Mouse (Mus musculus) heart, postnatal 0 days (tissue): ENCODE measurements around the gene Agmo. TPM values are rescaled to one million over a fixed set of nuclear protein-coding genes. Genes with fewer than 3 reads are reported as not detected.

Source experiments
- ATAC-seq: fragments of 200-750 bp; cut with Nextera tagmentation; 2 replicates; pipeline ENCODE4 v1.8.0; 2017; ENCODE audit warnings: low read depth, moderate number of reproducible peaks, moderate library complexity; ENCODE audit not compliant: insufficient read depth
- DNase-seq: peaks from one replicate; pipeline ENCODE4 v3.0.0-alpha.2; 2016; ENCODE audit warnings: low spot score
- H3K27ac ChIP-seq: fragments of 300-500 bp; sonication (generic); 2 replicates; pipeline ENCODE4 v1.5.1; 2014; ENCODE audit warnings: low read depth, mild to moderate bottlenecking
- H3K27me3 ChIP-seq: fragments of 300-500 bp; sonication (generic); 2 replicates; pipeline ENCODE4 v1.6.1; 2014; ENCODE audit warnings: low read length, mixed read lengths; ENCODE audit not compliant: control insufficient read depth, insufficient read depth
- H3K36me3 ChIP-seq: fragments of 300-500 bp; sonication (generic); replicated peaks from 2 replicates; pipeline ENCODE4 v1.6.1; 2014; ENCODE audit warnings: low read length, mixed read lengths; ENCODE audit not compliant: control insufficient read depth, insufficient read depth
- H3K4me1 ChIP-seq: fragments of 300-500 bp; sonication (generic); 2 replicates; pipeline ENCODE4 v1.6.1; 2014; ENCODE audit warnings: antibody characterized with exemption; ENCODE audit not compliant: control insufficient read depth, insufficient read depth
- H3K4me2 ChIP-seq: fragments of 300-500 bp; sonication (generic); 2 replicates; pipeline ENCODE4 v1.6.1; 2014; ENCODE audit warnings: low read depth, mild to moderate bottlenecking, low read length, moderate library complexity
- H3K4me3 ChIP-seq: fragments of 300-500 bp; sonication (generic); 2 replicates; pipeline ENCODE4 v1.5.1; 2014; ENCODE audit warnings: low read depth, low read length
- H3K9ac ChIP-seq: fragments of 300-500 bp; sonication (generic); replicated peaks from 2 replicates; pipeline ENCODE4 v1.6.1; 2014; ENCODE audit warnings: low read depth, low read length, mixed read lengths
- H3K9me3 ChIP-seq: fragments of 300-500 bp; sonication (generic); replicated peaks from 2 replicates; pipeline ENCODE4 v1.6.1; 2016; ENCODE audit warnings: low read length; ENCODE audit not compliant: control insufficient read depth
- CTCF ChIP-seq: IDR thresholded peaks from 2 replicates; pipeline ENCODE4 v1.5.1; 2016; ENCODE audit warnings: antibody characterized with exemption, control low read depth, low read depth
- EP300 ChIP-seq: IDR thresholded peaks from 2 replicates; pipeline ENCODE4 v1.6.1; 2016; ENCODE audit warnings: antibody characterized with exemption, low read depth
- WGBS: fragments of 180-500 bp; shearing (Covaris S2); extraction: QIAGEN DNeasy Blood & Tissue Kit; methylation state at CpG from one replicate; pipeline ENCODE4 v1.1.7; 2014; 5-methylcytosine and 5-hydroxymethylcytosine counted together
- polyA plus RNA-seq: library from polyadenylated mRNA; unstranded; fragments of >200 nt; fragmentation: Nextera tagmentation; extraction: Ambion mirVana; gene quantifications from 2 replicates; pipeline ENCODE4 v1.2.1, GENCODE M21; 2015
- total RNA-seq: library from RNA; depleted of rRNA; stranded (reverse); fragments of >200 nt; gene quantifications from 2 replicates; pipeline ENCODE4 v1.2.3, GENCODE M21; 2014; ENCODE audit warnings: low replicate concordance

The Agmo gene
- total and polyA plus RNA-seq, 2 experiments from 2014 or later = 0.70 to 1.9 TPM

DNA sequence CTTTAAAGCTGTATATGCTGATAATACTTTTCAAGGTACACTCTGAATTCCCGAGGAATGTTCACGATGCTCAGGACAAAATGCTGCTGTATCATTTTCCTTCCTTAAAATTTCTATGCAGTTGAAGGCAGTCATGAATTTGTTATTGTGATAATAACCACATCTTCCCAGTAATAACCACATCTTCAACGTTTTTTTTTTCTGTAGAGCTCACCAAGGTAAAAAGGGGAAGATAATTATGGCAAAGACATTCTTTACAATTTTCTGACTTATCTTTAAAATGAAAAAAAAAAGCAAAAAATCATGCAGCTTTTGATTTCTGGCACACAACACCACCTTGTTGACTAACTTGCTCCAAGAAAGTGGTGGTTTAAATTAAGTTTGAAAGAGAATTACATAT lies 283.2 kb downstream of the Agmo start:
- peaks cover 4% of the 10 kb centered on the region; the same call in 1 of the 2 replicates for H3K9me3 ChIP-seq
- no peak overlapping the region for H3K9ac ChIP-seq
- H3K4me3 ChIP-seq = no peak overlapping the region
- no peak overlapping the region for H3K27ac ChIP-seq
- no peaks in the 10 kb centered on the region for H3K4me1 ChIP-seq
- no peak overlapping the region for H3K4me2 ChIP-seq
- TF ChIP-seq CTCF (no peak), EP300 (no peak)
- WGBS = 68% methylated on average over 3 of the region's 3 CpGs
- no peaks in the 10 kb centered on the region for H3K36me3 ChIP-seq
- DNase-seq = no peak
- no peak for ATAC-seq
- no peaks in the 10 kb centered on the region for H3K27me3 ChIP-seq

- TF ChIP-seq CTCF (no peak), EP300 (no peak)
- ATAC-seq = no peak
- WGBS = 59% methylated on average over 1 of the region's 1 CpGs
These were observed 299.6 kb downstream of the Agmo start for GRCm38 (mm10) chr12:37540994-37541393.

GRCm38 (mm10) chr12:37558284-37558683 lies 316.8 kb downstream of the Agmo start:
- Histone ChIP-seq H3K4me3 (no peak overlapping the region), H3K9ac (no peak overlapping the region), H3K4me1 (no peaks in the 10 kb centered on the region), H3K36me3 (no peaks in the 10 kb centered on the region), H3K27me3 (no peaks in the 10 kb centered on the region), H3K4me2 (no peak overlapping the region), H3K27ac (no peak overlapping the region), H3K9me3 (no peaks in the 10 kb centered on the region)
- no peak for ATAC-seq
- DNase-seq = no peak
- 12% methylated on average over 1 of the region's 1 CpGs for WGBS
- TF ChIP-seq EP300 (no peak), CTCF (no peak)

More at GRCm38 (mm10) chr12:37540994-37541393, 299.6 kb downstream of the Agmo start:
- Histone ChIP-seq H3K36me3 (no peaks in the 10 kb centered on the region), H3K4me2 (no peak overlapping the region), H3K9me3 (no peaks in the 10 kb centered on the region), H3K4me3 (no peak overlapping the region), H3K27me3 (no peaks in the 10 kb centered on the region), H3K27ac (no peak overlapping the region), H3K9ac (no peak overlapping the region), H3K4me1 (no peaks in the 10 kb centered on the region)
- DNase-seq = no peak

GRCm38 (mm10) chr12:37565882-37566596 lies 324.6 kb downstream of the Agmo start:
- 74% methylated on average over 5 of the region's 5 CpGs for WGBS
- no peak for DNase-seq
- ATAC-seq = no peak

DNA sequence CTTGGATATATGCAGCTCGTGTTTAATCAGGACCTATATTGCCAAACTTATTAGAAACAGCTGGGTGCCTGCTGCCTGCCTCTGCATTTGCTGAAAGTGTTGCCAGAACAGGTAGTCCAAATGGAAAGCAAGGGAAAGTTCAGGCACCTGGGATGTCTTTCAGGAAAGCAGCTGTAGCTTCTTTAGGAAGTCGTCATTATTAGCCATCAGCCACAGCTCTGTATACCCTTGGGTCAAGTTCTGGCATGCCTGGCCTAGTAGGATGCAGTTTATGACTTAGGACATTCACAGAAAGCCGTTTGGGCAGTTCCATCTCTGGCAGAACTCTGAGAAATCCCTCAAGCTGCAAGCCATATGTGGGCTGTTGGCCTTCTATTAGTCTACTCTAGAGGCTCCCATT lies 330.5 kb downstream of the Agmo start:
- no peaks in the 10 kb centered on the region for H3K36me3 ChIP-seq
- ATAC-seq (no peak), DNase-seq (no peak)
- H3K4me1 ChIP-seq = no peaks in the 10 kb centered on the region
- H3K9ac ChIP-seq = no peak overlapping the region
- H3K9me3 ChIP-seq = no peaks in the 10 kb centered on the region
- no peak overlapping the region for H3K27ac ChIP-seq
- TF ChIP-seq CTCF (no peak), EP300 (no peak)
- 57% methylated on average over 3 of the region's 3 CpGs for WGBS
- H3K4me2 ChIP-seq = no peak overlapping the region
- H3K4me3 ChIP-seq = no peak overlapping the region
- H3K27me3 ChIP-seq = no peaks in the 10 kb centered on the region

More at GRCm38 (mm10) chr12:37565882-37566596, 324.6 kb downstream of the Agmo start:
- Histone ChIP-seq H3K4me3 (no peak overlapping the region), H3K9ac (no peak overlapping the region), H3K4me2 (no peak overlapping the region), H3K27ac (no peak overlapping the region), H3K27me3 (no peaks in the 10 kb centered on the region), H3K4me1 (no peaks in the 10 kb centered on the region), H3K36me3 (no peaks in the 10 kb centered on the region), H3K9me3 (no peaks in the 10 kb centered on the region)
- TF ChIP-seq EP300 (no peak), CTCF (no peak)

DNA sequence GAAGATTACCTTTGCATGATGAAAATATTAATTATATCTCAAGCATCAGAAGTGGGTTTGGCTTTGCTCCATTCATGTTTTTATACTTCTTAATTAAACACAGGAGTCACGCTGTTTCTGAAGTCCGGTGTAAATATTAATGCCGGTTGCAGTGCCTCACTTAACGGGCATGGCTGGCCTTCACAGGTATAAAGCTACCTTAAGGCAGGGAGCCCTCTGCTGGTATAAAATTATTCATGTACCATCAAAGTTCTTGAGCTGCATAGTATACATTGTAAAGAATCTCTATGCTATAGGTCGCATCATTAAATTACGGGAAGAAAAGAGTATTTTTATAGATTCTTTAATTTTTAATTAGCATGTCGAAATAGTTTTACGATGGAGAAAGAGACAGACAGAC lies 341.3 kb downstream of the Agmo start:
- no peak overlapping the region for H3K4me2 ChIP-seq
- H3K36me3 ChIP-seq = no peaks in the 10 kb centered on the region
- no peaks in the 10 kb centered on the region for H3K4me1 ChIP-seq
- 73% methylated on average over 8 of the region's 8 CpGs for WGBS
- no peak overlapping the region for H3K9ac ChIP-seq
- ATAC-seq = no peak
- no peaks in the 10 kb centered on the region for H3K9me3 ChIP-seq
- no peak overlapping the region for H3K4me3 ChIP-seq
- DNase-seq = no peak
- no peak overlapping the region for H3K27ac ChIP-seq
- no peaks in the 10 kb centered on the region for H3K27me3 ChIP-seq
- TF ChIP-seq CTCF = no peak
